Mouse (Mus musculus) C2C12 (cell line): Measurements from ENCODE around the gene Selplg.

Source experiments
- CTCF ChIP-seq: IDR thresholded peaks from one replicate; pipeline ENCODE4 v1.5.1; 2011; ENCODE audit not compliant: control insufficient read depth, insufficient read depth, insufficient read length
- FOSL1 ChIP-seq: IDR thresholded peaks from one replicate; pipeline ENCODE4 v1.8.0; 2011; ENCODE audit warnings: mild to moderate bottlenecking, low read length; ENCODE audit not compliant: poor library complexity, insufficient read depth, severe bottlenecking
- MAX ChIP-seq: IDR thresholded peaks from one replicate; pipeline ENCODE4 v1.6.1; 2011; ENCODE audit warnings: mild to moderate bottlenecking, control low read depth
- USF1 ChIP-seq: IDR thresholded peaks from one replicate; pipeline ENCODE4 v1.6.1; 2011; ENCODE audit warnings: low read depth, mild to moderate bottlenecking, control low read depth, moderate library complexity

DNA sequence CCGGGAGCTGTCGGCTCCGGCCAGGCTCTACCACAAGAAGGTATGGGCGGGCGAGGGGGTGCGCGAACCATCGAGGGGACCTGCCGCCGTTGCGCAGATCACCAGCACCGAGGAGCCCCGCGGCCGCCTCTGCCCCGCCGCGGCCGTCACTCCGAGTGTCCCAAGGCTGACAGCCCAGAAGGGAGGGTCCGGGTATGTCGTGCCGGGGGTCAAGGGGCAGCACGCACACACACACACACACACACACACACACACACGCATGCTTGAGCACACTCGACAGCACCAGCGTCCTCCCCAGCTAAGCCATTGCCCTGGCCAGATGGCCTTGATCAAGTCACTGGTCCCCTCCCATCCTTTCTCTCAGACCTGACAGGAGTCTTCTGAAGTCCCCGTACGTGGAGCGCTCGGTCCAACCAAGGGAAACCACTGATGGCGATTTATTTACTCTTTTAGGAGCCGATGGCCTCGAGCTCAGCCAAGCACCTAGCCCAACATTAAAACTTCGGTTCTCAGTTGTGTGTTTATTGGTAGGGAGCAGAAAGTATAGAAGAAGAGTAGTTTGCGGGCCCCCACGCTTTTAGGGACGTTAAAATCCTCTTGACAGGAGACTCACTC, 59.4 kb downstream of the Selplg start:
- no peak for TF ChIP-seq CTCF
- no peak for TF ChIP-seq USF1
- no peak for TF ChIP-seq FOSL1
- no peak for TF ChIP-seq MAX
